Mouse (Mus musculus) small intestine, adult 2 months (tissue): ENCODE data around the gene Tmem45a.

Source experiments
- CTCF ChIP-seq: fragments of 200-500 bp; IDR thresholded peaks from 2 replicates; pipeline ENCODE4 v1.5.1; 2012; ENCODE audit warnings: low read depth, mild to moderate bottlenecking, control low read depth, inconsistent platforms, low read length, moderate library complexity, mixed read lengths; ENCODE audit not compliant: insufficient replicate concordance, insufficient read length; ENCODE audit errors: extremely low read depth
- POLR2A ChIP-seq: fragments of 200-500 bp; IDR thresholded peaks from 2 replicates; pipeline ENCODE4 v1.6.1; 2012; ENCODE audit warnings: low read depth, mild to moderate bottlenecking, control low read depth, inconsistent platforms, low read length, moderate library complexity

GRCm38 (mm10) chr16:56928023-56928422 lies 42.1 kb upstream of the Tmem45a start, which contains the start of gene Lnp1:
- TF ChIP-seq CTCF (no peak), POLR2A (no peak)
